Mouse (Mus musculus): ENCODE data around the gene Wdr37. TPM values are rescaled to one million over a fixed set of nuclear protein-coding genes. Genes with fewer than 3 reads are reported as not detected.

Wdr37 gene
- polyA plus RNA-seq, 2 experiments = 4.1 to 7.2 TPM

GRCm38 (mm10) chr13:8793217-8793616, 78.5 kb downstream of the Wdr37 start:
- ATAC-seq (ENCODE audit: insufficient read depth) (no peak), DNase-seq (ENCODE audit: low read depth in 3 of 3, low spot score in 3 of 3) (no peak)
- Histone ChIP-seq H3K4me1 (replicated peaks; ENCODE audit: control insufficient read depth in 2 of 2, insufficient read depth in 2 of 2, low read length in 1 of 2) (no peaks in the 10 kb centered on the region), H3K36me3 (replicated peaks; ENCODE audit: control insufficient read depth, insufficient read depth, low read depth) (no peaks in the 10 kb centered on the region), H3K27me3 (ENCODE audit: control insufficient read depth, insufficient read depth, low read length) (no peaks in the 10 kb centered on the region), H3K27ac (no peak overlapping the region), H3K9me3 (ENCODE audit: control insufficient read depth, low read length) (no peaks in the 10 kb centered on the region), H3K4me3 (ENCODE audit: insufficient read depth in 1 of 2, low read depth in 2 of 2, low read length in 2 of 2) (no peak overlapping the region), H3K9ac (replicated peaks) (no peak overlapping the region), H3K4me2 (ENCODE audit: low read depth) (no peak overlapping the region)
- WGBS (ENCODE audit: insufficient replicate concordance) = 68% methylated on average over 8 of the region's 8 CpGs
- TF ChIP-seq CTCF (IDR thresholded peaks at IDR 0.05; ENCODE audit: low read depth) = no peak
- no peak for TF ChIP-seq EP300 (IDR thresholded peaks at IDR 0.05; ENCODE audit: low read depth)

- ATAC-seq (ENCODE audit: insufficient read depth) = no peak
These were observed 86.5 kb downstream of the Wdr37 start for GRCm38 (mm10) chr13:8785185-8785584.

GRCm38 (mm10) chr13:8784308-8785061, 87.2 kb downstream of the Wdr37 start:
- H3K36me3 ChIP-seq (replicated peaks; ENCODE audit: control insufficient read depth, insufficient read depth, low read depth) = no peaks in the 10 kb centered on the region
- H3K4me3 ChIP-seq (ENCODE audit: insufficient read depth in 1 of 2, low read depth in 2 of 2, low read length in 2 of 2) = no peak overlapping the region
- DNase-seq (ENCODE audit: low read depth in 3 of 3, low spot score in 3 of 3) (no peak), ATAC-seq (ENCODE audit: insufficient read depth) (no peak)
- no peak for TF ChIP-seq EP300 (IDR thresholded peaks at IDR 0.05; ENCODE audit: low read depth)
- no peak for TF ChIP-seq CTCF (IDR thresholded peaks at IDR 0.05; ENCODE audit: low read depth)
- WGBS (ENCODE audit: insufficient replicate concordance) = 39% methylated on average over 14 of the region's 14 CpGs
- H3K9me3 ChIP-seq (ENCODE audit: control insufficient read depth, low read length) = no peaks in the 10 kb centered on the region
- 0 out of 4 replicates have a peak, but pooled peaks cover 0 to 3% of the 10 kb centered on the region in 2 experiments for H3K4me1 ChIP-seq (replicated peaks; ENCODE audit: control insufficient read depth in 2 of 2, insufficient read depth in 2 of 2, low read length in 1 of 2)
- H3K27me3 ChIP-seq (ENCODE audit: control insufficient read depth, insufficient read depth, low read length) = no peaks in the 10 kb centered on the region
- H3K9ac ChIP-seq (replicated peaks) = no peak overlapping the region
- H3K27ac ChIP-seq = no peak overlapping the region
- no peak overlapping the region for H3K4me2 ChIP-seq (ENCODE audit: low read depth)

More at GRCm38 (mm10) chr13:8785185-8785584, 86.5 kb downstream of the Wdr37 start:
- Histone ChIP-seq H3K36me3 (replicated peaks; ENCODE audit: control insufficient read depth, insufficient read depth, low read depth) (no peaks in the 10 kb centered on the region), H3K27ac (no peak overlapping the region), H3K27me3 (ENCODE audit: control insufficient read depth, insufficient read depth, low read length) (no peaks in the 10 kb centered on the region), H3K4me2 (ENCODE audit: low read depth) (no peak overlapping the region), H3K4me3 (ENCODE audit: insufficient read depth in 1 of 2, low read depth in 2 of 2, low read length in 2 of 2) (no peak overlapping the region), H3K9me3 (ENCODE audit: control insufficient read depth, low read length) (no peaks in the 10 kb centered on the region), H3K4me1 (replicated peaks; ENCODE audit: control insufficient read depth in 2 of 2, insufficient read depth in 2 of 2, low read length in 1 of 2) (0 out of 4 replicates have a peak, but pooled peaks cover 0 to 3% of the 10 kb centered on the region in 2 experiments), H3K9ac (replicated peaks) (no peak overlapping the region)
- DNase-seq (ENCODE audit: low read depth in 3 of 3, low spot score in 3 of 3) = no peak
- no peak for TF ChIP-seq EP300 (IDR thresholded peaks at IDR 0.05; ENCODE audit: low read depth)
- TF ChIP-seq CTCF (IDR thresholded peaks at IDR 0.05; ENCODE audit: low read depth) = peak; percentile 67
- WGBS (ENCODE audit: insufficient replicate concordance) = 43% methylated on average over 9 of the region's 9 CpGs

GRCm38 (mm10) chr13:8783686-8784307, 87.9 kb downstream of the Wdr37 start:
- Histone ChIP-seq H3K9ac (replicated peaks) (no peak overlapping the region), H3K9me3 (ENCODE audit: control insufficient read depth, low read length) (no peaks in the 10 kb centered on the region), H3K36me3 (replicated peaks; ENCODE audit: control insufficient read depth, insufficient read depth, low read depth) (no peaks in the 10 kb centered on the region), H3K4me3 (ENCODE audit: insufficient read depth in 1 of 2, low read depth in 2 of 2, low read length in 2 of 2) (no peak overlapping the region), H3K4me1 (replicated peaks; ENCODE audit: control insufficient read depth in 2 of 2, insufficient read depth in 2 of 2, low read length in 1 of 2) (0 out of 4 replicates have a peak, but pooled peaks cover 0 to 3% of the 10 kb centered on the region in 2 experiments), H3K27ac (no peak overlapping the region), H3K4me2 (ENCODE audit: low read depth) (no peak overlapping the region), H3K27me3 (ENCODE audit: control insufficient read depth, insufficient read depth, low read length) (no peaks in the 10 kb centered on the region)
- no peak for ATAC-seq (ENCODE audit: insufficient read depth)
- WGBS (ENCODE audit: insufficient replicate concordance) = 57% methylated on average over 10 of the region's 10 CpGs
- TF ChIP-seq EP300 (IDR thresholded peaks at IDR 0.05; ENCODE audit: low read depth) = no peak
- TF ChIP-seq CTCF (IDR thresholded peaks at IDR 0.05; ENCODE audit: low read depth) = no peak
- DNase-seq (ENCODE audit: low read depth in 3 of 3, low spot score in 3 of 3) = no peak

GRCm38 (mm10) chr13:8782636-8783035, 89.1 kb downstream of the Wdr37 start:
- H3K9me3 ChIP-seq (ENCODE audit: control insufficient read depth, low read length) = no peaks in the 10 kb centered on the region
- 51% methylated on average over 4 of the region's 4 CpGs for WGBS (ENCODE audit: insufficient replicate concordance)
- H3K27ac ChIP-seq = no peak overlapping the region
- H3K36me3 ChIP-seq (replicated peaks; ENCODE audit: control insufficient read depth, insufficient read depth, low read depth) = no peaks in the 10 kb centered on the region
- TF ChIP-seq EP300 (IDR thresholded peaks at IDR 0.05; ENCODE audit: low read depth) (no peak), CTCF (IDR thresholded peaks at IDR 0.05; ENCODE audit: low read depth) (no peak)
- H3K4me3 ChIP-seq (ENCODE audit: insufficient read depth in 1 of 2, low read depth in 2 of 2, low read length in 2 of 2) = no peak overlapping the region
- ATAC-seq (ENCODE audit: insufficient read depth) (no peak), DNase-seq (ENCODE audit: low read depth in 3 of 3, low spot score in 3 of 3) (no peak)
- no peaks in the 10 kb centered on the region for H3K27me3 ChIP-seq (ENCODE audit: control insufficient read depth, insufficient read depth, low read length)
- H3K4me1 ChIP-seq (replicated peaks; ENCODE audit: control insufficient read depth in 2 of 2, insufficient read depth in 2 of 2, low read length in 1 of 2) = 0 out of 4 replicates have a peak, but pooled peaks cover 0 to 3% of the 10 kb centered on the region in 2 experiments
- no peak overlapping the region for H3K9ac ChIP-seq (replicated peaks)
- H3K4me2 ChIP-seq (ENCODE audit: low read depth) = no peak overlapping the region

Measured in liver, embryonic 14.5 days (tissue).